Mouse (Mus musculus): Measurements from ENCODE around the gene Krt81.

The Krt81 gene

GRCm38 (mm10) chr15:101463651-101464050 lies at the start of gene Krt81:
Krt81 (minus strand) TSS chr15:101463751.
- in situ Hi-C loops (cut with MboI) = no loop called here

- in situ Hi-C loops (cut with MboI) = no loop called here
Observed at GRCm38 (mm10) chr15:101508247-101508646, 44.7 kb upstream of the Krt81 start.

DNA sequence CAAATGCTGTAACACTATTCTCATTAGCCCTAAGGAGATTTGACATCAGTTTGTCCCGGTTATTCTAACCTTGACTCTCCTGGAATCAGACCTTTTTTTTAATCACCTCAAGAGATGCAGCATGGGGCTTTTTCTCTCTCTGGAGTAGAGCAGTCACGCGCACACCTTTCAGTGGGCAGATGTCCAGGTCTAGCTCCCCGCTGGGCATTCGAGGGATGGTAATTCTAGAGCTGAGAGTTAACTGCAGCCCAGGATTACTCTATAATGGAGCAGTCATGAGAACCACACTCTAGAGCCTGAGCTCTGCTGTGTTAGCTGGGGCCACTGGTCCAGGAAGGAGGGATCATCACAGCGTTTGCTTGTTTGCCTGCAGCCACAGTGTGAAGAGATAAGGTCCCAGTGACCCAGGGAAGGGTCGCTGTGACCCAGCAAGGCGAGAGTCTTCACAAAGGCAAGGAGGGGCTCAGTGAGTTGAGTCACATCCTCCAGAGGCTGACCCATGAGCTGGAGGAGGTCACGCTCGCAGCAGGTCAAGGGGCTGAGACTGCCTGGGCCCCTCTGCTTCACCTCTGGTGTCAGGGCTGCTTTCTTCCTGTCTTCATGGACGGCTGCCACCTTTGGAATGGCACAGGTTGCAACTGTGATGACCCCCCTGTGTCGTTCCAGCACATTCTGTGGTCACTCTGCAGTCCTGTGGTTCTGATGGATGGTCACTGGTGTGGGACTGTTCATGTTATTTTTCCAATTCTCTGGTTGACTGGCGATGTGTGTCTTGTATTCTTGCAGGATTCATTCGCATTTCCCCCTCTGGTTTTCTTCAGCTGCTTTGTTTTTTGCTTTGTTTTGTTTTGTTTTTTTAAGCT lies 43.6 kb upstream of the Krt81 start:
- in situ Hi-C loops (cut with MboI) = no loop called here

DNA sequence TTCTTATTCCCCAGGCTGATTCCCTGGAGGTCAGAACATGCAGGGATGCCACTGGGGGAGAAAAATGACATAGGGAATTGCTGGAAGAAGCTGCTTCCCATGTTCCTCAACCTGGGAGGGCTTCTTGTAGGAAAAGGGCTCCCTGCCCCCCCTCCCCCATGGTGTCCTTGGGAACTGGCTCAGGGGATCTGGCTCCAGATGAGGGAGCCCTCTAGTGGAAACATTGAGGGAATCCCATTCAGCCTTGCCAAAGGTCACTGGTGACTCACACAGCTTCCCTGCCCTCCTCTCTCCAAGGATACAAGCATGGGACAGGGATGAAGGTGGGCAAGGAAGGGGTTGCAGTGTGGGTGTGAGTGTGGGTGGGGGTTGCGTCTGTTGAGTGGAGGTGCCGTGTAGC lies 33.6 kb upstream of the Krt81 start:
- in situ Hi-C loops (cut with MboI) = no loop called here

DNA sequence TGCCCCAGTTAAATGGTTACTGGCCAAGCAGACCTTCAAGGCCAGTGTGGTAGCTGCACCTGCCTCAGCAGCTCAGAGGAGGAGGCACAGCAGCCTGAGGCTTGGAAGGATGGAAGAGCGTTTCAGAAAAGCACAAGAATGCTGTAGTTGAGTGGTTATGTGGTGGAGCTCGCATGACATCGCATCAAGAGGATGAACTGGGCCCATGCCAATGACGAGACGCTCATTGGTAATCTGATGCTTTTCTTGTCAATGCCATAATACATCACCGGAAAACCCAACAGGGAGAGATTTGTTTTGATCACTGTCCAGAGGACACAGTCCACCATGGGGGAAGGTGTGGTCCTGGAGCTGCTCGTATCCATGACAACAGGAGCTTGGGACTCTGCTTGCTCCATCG lies 31.7 kb upstream of the Krt81 start:
- in situ Hi-C loops (cut with MboI) = no loop called here

DNA sequence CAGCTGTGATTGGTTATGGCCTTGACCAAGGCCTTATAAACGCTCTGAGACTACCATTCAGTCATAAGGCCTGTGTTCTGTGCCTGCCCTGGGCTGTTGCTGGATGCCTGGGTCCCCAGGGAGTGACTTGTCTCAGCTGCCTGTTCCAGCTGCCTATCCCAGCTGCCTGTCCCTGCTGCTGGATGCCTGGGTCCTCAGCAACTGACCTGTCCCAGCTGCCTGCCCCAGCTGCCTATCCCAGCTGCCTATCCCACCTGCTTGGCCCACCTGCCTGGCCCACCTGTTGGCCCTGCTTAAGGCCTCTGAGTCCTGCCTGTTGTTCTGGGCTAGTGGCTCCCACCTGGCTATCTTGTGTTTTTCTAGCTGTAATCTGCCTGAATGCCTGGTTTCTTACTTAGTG lies 30.7 kb upstream of the Krt81 start:
- in situ Hi-C loops (cut with MboI) = no loop called here

- in situ Hi-C loops (cut with MboI) = no loop called here
Observed at GRCm38 (mm10) chr15:101493713-101494112, 30.2 kb upstream of the Krt81 start.

- in situ Hi-C loops (cut with MboI) = no loop called here
Observed at GRCm38 (mm10) chr15:101492718-101493117, 29.2 kb upstream of the Krt81 start.

- in situ Hi-C loops (cut with MboI) = no loop called here
Observed at GRCm38 (mm10) chr15:101491431-101491830, 27.9 kb upstream of the Krt81 start, which contains the start of gene Krt83. Krt83 (minus strand) TSS chr15:101491512.

GRCm38 (mm10) chr15:101485911-101486635 lies 22.5 kb upstream of the Krt81 start:
- in situ Hi-C loops (cut with MboI) = no loop called here

GRCm38 (mm10) chr15:101484939-101485338 lies 21.4 kb upstream of the Krt81 start:
- in situ Hi-C loops (cut with MboI) = no loop called here

- in situ Hi-C loops (cut with MboI) = no loop called here
Observed at GRCm38 (mm10) chr15:101483646-101484045, 20.1 kb upstream of the Krt81 start.

DNA sequence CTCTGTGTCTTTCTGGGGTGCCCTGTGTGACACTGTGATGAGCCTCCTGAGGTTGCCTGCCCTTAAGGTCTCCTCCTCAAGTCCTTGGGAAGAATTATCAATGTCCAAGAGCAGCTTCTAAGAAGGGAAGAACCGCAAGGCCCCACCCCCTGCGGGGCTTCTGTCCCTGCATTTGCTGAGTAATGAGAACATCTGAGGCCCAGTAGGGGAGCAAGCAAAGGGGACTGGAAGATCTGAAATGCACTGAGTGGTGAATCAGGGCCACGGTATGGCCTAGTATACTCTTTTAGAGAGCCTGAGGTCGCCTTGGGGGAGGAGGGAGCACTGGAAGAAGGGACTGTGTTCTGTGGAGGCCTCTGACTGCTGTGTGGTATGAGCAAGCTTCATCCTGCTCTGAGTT lies 18.5 kb upstream of the Krt81 start:
- in situ Hi-C loops (cut with MboI) = no loop called here

- in situ Hi-C loops (cut with MboI) = no loop called here
Observed at GRCm38 (mm10) chr15:101479666-101480060, 16.1 kb upstream of the Krt81 start.

GRCm38 (mm10) chr15:101479007-101479665 lies 15.6 kb upstream of the Krt81 start:
- in situ Hi-C loops (cut with MboI) = no loop called here

DNA sequence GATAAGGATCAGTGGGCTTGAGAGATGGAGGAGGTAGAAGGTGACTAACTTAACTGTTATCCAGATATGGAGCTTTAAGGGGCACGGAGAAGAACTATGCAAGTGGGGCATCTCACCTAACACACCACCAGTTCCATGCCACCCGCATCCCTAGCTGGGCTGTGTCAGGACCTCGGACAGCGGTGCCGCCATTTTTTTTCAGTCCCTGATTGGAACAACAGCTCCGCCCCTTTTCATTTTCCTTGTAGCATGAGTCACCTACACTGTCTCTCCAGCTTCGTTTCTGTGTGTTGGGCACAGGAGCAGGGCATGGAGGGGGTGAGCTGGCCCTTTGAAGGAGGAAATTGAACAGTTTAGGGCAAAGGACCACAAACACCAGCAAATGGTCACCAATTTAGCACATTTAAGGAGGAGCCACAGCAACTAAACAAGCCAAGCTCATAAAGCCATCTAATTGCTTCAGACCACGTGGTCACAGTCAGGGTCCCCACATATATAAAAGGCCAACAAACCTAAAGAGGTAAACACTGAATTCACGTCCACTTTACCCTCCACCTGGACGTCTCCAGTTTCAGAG lies 9.5 kb upstream of the Krt81 start, which contains the start of gene Krt86:
Gene Krt86, plus strand, starts transcription at position 527 of the 577 bp plus-strand sequence.
- in situ Hi-C loops (cut with MboI) = no loop called here

- in situ Hi-C loops (cut with MboI) = no loop called here
Observed at GRCm38 (mm10) chr15:101469093-101469492, 5.5 kb upstream of the Krt81 start.

DNA sequence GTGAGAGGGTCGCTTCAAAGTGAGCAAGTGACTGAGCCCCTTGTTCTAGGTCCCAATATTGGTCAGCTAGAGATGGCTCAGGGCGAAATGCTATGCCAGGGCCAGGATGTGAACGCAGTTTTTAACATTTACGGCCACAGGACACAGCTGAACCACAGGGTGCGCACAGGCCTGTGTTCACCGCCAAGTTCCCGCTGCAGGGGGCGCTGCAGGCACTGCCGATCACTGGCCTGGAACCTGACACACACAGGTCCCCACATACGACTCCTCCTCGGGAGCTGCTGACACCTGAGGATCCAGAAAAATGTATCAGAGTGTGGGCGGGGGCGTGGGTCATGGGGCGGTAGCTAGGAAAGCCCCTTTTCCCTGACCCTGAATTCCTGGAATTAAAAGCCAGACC lies 4.3 kb downstream of the Krt81 start:
- in situ Hi-C loops (cut with MboI) = no loop called here

DNA sequence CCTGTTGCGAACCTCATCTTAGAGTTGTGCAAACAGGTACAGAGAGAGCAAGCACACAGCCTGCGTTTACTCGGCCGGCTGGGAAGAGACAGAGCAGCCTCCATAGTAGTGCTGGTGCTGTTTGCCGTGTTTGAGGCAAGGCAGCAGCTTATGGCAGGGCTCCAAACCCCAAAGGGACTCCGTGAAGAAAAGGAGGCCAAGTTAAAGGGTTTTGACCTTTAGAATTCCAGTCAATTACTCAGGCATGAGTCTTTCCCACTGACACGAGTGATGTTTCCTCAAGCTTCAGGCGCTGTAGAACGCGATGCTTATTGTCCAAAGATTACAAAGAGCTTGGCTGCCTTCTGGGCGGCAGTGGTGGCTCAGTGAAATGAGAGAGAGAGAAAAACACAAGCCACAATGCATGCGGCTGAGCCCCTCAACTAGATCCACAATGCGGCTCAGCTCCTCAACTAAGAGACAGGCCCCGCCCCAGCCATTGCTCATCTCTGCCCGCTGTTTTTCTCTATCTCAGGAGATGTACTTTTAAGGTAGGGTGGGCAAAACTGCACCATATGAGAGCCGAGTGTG lies 5.1 kb downstream of the Krt81 start:
- in situ Hi-C loops (cut with MboI) = no loop called here

DNA sequence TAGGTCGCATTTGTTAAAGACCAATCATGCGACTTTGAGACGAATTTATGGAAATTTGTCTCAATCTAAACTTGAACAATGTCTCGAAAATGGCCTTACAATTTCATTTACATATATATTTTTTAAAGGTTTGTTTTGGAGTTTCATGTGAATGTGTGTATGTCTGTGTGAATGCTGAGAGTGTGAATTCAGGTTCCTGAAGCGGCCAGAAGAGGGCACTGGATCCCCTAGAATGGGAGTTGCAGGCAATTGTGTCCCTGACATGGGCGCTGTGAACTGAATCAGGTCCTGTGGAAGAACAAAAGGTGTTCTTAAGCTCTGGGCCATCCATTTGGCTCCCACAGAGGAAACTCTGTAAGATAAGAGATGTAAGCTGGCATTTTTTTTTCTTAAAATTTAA lies 7.7 kb downstream of the Krt81 start:
- in situ Hi-C loops (cut with MboI) = no loop called here

GRCm38 (mm10) chr15:101455292-101455691 lies 8.3 kb downstream of the Krt81 start:
- in situ Hi-C loops (cut with MboI) = no loop called here

GRCm38 (mm10) chr15:101454774-101455173 lies 8.8 kb downstream of the Krt81 start:
- in situ Hi-C loops (cut with MboI) = no loop called here
